Mouse (Mus musculus): Measurements from ENCODE around the gene Spindoc.
A peak's percentile ranks its signal among the peaks of the same experiment; 100 is the strongest.

The Spindoc gene

GRCm38 (mm10) chr19:7382903-7383865, at the start of gene Spindoc:
TSS of gene Spindoc (minus strand) at chr19:7382994.
- DNase-seq (ENCODE audit: low read depth): peak; percentile 94

GRCm38 (mm10) chr19:7425398-7425775, 42.6 kb upstream of the Spindoc start:
- no peak for DNase-seq (ENCODE audit: low read depth)

DNA sequence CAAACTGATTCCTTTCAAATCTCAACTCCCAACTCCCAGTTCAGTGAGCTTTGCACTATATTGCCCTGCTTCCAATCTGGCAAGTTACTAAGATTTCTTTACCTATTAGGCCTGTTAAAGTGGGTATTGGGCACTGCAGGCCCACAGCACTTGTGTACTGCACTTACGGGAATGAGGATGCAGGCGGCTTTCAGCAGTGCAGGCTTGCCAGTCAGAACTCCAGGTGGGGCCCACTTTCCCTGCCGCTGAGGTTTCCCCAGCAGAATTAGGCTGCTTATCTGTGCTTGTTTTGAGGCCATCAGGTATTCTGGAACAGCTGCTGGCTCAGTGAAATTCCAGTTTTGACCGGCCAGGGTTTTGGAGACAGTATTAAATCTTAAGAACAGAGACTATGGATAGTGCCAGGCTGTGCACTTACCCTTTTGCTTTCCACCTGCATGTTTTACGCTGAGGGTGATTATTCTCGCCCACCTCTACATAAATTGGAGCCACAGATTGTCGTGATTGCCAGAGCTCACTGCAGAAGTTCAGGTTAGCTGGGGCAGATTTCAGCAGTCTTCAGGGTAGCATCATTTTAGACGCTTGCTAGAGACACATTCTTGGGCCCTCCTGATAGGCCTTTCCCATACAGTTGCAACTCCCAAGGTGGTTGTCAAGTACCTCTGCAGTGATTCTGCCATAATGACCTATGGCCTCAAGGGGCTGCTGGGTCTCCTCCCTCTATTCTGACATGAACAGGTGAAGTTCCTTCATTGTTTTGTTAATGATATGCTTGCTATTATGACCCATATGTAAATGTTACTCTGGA, 42.0 kb upstream of the Spindoc start:
- DNase-seq (ENCODE audit: low read depth): no peak

GRCm38 (mm10) chr19:7424131-7424530, 41.3 kb upstream of the Spindoc start:
- no peak for DNase-seq (ENCODE audit: low read depth)

DNA sequence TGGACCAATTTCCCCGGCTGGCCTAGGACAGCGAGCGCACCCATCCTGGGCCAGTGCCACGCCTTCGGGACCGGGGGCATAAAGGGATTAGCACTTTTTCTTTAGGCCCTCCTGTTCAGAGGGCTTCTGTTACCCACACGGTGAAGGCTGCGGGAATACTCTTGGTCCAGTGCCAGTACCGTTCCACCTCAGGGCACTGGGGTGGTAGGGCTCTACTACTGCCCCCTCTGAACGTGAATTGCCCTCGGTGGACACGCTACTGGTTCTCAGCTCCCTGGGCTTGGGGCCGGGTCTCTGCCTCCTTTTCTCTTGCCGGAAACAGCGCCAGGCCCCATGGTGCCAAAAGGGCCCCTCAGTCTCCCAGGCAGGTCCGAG, 40.8 kb upstream of the Spindoc start:
- DNase-seq (ENCODE audit: low read depth): no peak

DNA sequence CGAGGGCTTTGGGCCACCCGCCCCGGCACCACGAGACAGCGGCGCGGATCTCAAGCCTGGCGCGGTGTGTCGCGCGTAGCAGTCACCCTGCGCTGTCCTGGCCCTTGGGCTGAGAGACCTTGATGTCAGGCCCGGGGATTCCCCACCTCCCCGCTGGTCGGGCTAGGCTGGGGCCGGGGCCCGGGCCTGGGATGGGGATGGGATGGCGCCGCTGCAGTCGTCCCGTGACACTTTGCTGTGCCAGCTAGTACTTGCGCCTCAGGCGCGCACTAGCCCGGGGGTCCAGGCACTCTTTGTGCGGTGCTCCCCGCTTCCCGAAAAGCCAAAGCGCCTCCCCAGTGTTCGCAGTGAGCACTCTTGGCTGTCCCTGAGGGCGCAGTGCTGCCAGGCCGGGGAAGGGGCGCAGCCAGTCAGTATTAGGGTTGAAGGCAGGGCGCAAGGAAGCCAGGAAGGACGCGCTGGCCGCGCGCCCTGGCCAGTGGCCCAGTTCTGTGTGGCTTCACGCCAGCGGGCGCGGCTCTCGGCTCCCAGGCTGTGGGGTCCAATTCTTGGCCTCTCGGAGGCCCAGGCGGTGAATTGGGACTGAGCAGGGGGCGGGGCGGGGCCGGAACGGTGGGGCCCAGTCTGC, 40.3 kb upstream of the Spindoc start:
- DNase-seq (ENCODE audit: low read depth): no peak

- no peak for DNase-seq (ENCODE audit: low read depth)
These were observed 39.8 kb upstream of the Spindoc start for GRCm38 (mm10) chr19:7422656-7423027.

- DNase-seq (ENCODE audit: low read depth): no peak
These were observed 39.1 kb upstream of the Spindoc start for GRCm38 (mm10) chr19:7421602-7422591.

DNA sequence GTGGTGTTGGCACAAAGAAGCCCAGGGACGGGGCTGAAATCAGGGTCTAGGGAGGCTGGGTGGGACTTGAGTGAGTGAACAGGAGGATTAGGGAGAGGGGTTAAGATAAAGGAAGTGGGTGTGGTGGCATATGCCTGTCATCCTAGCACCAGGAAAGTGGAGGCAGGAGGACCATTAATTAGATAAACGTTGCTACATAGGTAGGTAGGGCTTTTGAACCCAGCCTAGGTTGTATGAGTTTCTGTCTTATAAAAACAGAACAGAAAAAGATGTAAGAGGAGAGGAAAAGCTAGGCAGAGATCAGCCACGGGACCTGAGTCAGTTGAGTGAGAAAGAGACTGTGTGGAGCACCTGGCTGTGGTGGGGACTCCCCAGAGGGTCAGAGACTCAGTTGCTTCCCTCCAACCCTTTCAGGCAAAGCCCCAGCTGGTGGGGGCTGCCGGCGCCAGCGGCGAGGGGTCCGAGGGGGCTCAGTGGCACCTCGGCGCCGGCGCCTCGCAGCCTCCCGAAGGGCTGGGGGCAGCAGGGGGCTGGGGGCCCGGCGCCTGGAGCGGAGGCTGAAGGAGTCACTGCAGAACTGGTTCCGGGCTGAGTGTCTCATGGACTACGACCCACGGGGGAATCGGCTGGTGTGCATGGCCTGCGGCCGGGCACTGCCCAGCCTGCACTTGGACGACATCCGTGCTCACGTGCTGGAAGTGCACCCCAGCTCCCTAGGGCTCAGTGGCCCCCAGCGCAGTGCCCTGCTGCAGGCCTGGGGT, 38.2 kb upstream of the Spindoc start:
- no peak for DNase-seq (ENCODE audit: low read depth)

DNA sequence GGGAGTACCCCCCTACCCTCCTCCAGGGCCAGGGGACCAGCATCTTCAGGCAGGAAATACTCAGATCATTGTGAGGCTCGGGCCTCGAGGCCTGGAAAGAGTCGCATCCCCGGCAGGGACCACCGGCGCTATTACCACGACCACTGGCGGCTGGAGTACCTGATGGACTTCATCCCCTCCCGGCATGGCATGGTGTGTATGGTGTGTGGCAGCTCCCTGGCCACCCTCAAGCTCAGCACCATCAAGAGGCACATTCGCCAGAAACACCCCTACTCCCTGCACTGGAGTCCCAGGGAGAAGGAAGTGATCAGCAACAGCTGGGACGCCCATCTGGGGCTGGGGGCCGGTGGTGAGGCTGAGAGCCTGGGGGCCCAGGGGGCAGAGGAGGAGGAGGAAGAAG, 37.3 kb upstream of the Spindoc start:
- no peak for DNase-seq (ENCODE audit: low read depth)

DNA sequence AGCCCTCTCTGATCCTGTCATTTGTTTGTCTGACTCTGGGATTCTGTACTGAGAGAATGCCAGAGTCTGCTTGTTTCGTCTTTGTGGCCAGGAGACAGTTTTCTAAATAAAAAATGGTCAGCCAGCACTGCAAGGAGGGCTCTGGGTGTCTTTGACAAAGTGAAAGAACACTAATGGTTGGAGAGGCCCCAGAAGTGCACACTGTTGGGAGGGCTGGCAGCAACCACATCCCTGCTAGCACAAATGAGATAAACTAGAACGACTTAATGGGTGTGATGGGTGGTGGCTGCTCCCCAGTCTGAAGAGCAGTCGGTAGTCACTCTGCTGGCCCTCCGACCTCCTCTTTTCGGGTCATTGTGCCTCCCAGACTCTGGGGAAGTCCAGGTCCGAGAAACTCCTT, 36.3 kb upstream of the Spindoc start:
- no peak for DNase-seq (ENCODE audit: low read depth)

GRCm38 (mm10) chr19:7417911-7418849, 35.4 kb upstream of the Spindoc start:
- peak; percentile 76 for DNase-seq (ENCODE audit: low read depth)

- peak; percentile 39 for DNase-seq (ENCODE audit: low read depth)
These were observed 34.3 kb upstream of the Spindoc start, which contains the start of gene 2700081O15Rik for GRCm38 (mm10) chr19:7416834-7417735. TSS of gene 2700081O15Rik (plus strand) at chr19:7417625.

DNA sequence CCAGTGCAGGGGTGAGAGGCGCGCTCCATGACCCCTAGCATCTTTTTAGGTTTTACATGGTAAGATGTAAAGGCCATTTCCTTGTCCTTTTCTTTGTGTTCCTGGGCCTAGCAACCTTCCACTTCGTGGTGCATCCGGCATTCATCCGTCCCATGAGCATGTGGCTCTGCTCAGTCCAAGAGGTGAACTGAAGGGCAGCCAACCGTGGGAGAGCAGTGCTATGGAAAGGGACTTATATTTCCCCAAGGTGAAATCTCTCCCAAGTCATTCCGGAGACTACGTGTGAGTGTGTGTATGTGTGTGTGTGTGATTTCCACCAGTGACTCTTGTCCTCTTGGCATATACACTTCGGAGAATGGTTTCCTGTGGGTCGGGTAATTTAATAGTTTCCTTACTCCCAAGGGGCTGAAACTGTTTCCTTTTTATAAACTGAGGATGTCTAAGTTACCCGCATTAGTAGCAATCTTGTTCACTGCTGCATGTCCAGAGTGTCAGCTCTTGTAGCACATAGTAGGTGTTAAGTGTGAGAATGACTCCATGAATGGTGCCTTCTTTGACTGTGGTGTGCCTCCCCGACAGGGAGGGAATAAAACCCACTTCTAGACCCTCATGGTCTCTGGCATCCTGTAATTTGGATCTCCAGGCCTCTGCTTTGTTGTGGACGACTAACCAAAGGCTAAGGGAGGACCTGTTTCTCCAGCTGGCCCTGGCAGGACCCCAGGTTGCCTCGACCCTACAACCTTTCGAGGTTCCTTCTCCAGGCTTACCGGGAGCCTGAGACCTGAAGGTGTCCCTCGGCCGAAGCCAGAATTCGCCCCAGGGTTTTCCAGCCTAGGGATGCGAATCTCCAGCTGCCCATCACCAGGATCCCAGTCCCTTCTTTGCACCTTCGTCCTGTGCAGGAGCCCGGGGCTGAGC, 33.4 kb upstream of the Spindoc start:
- DNase-seq (ENCODE audit: low read depth): no peak

DNA sequence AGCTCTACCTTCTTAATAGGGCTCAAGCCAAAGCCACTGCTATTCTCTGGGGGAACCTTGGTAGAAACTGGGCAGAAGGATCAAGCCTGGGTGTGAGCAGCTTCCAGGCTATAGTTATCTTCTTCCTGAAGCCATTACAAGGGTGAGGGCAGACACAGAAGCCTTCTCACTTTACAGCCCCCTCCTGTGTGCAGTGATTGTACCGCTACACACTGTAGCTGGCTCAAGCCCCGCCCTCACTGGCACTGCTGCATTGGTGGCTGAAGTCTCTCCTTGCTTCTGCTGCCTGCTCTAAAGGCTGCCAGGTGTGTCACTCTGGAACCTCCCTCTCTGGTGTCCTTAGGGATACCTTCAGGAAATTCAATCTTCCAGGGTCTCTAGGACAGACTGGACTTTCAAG, 29.6 kb upstream of the Spindoc start:
- no peak for DNase-seq (ENCODE audit: low read depth)

GRCm38 (mm10) chr19:7404623-7405229, 21.9 kb upstream of the Spindoc start:
- no peak for DNase-seq (ENCODE audit: low read depth)

GRCm38 (mm10) chr19:7400635-7401034, 17.8 kb upstream of the Spindoc start:
- no peak for DNase-seq (ENCODE audit: low read depth)

All from naive thymus-derived CD4-positive, alpha-beta T cell, adult 2 months (primary cell).